Mouse (Mus musculus) kidney, adult 8-10 months (tissue): ENCODE data around the gene Ptprq.

Experiments used
- DNase-seq, 2 experiments: peaks; one replicate each; pipeline ENCODE4 v3.0.0; 2022

Gene Ptprq

GRCm38 (mm10) chr10:107485870-107486269, 234.0 kb downstream of the Ptprq start, which contains the start of gene Myf5:
Gene Myf5, minus strand, starts transcription at chr10:107486134.
- DNase-seq = no peak

- no peak for DNase-seq
These were observed 235.8 kb downstream of the Ptprq start for GRCm38 (mm10) chr10:107484050-107484449.

GRCm38 (mm10) chr10:107473497-107473896, 246.4 kb downstream of the Ptprq start:
- DNase-seq = no peak

- no peak for DNase-seq
These were observed 248.1 kb downstream of the Ptprq start for GRCm38 (mm10) chr10:107471712-107472111.

- DNase-seq = no peak
These were observed 252.0 kb downstream of the Ptprq start for GRCm38 (mm10) chr10:107467819-107468218.
